Mouse (Mus musculus): ENCODE results near the gene Pmepa1. TPM values are rescaled to one million over a fixed set of nuclear protein-coding genes. Genes with fewer than 3 reads are reported as not detected.

Gene Pmepa1
- total and polyA plus RNA-seq, 2 experiments from 2014 or later: 3.1 to 6.9 TPM

GRCm38 (mm10) chr2:173220754-173221153 is 55.6 kb downstream of the Pmepa1 start:
- Histone ChIP-seq H3K27ac (ENCODE audit: low read depth, low read length) (no peak overlapping the region), H3K4me3 (ENCODE audit: low read depth, low read length) (no peak overlapping the region), H3K36me3 (ENCODE audit: insufficient read depth) (peaks cover 3% of the 10 kb centered on the region), H3K9me3 (ENCODE audit: low read length) (no peaks in the 10 kb centered on the region), H3K9ac (no peak overlapping the region), H3K4me2 (ENCODE audit: low read depth) (no peak overlapping the region), H3K27me3 (ENCODE audit: insufficient read depth, low read length) (no peaks in the 10 kb centered on the region), H3K4me1 (ENCODE audit: insufficient read depth) (no peaks in the 10 kb centered on the region)
- ATAC-seq (no peak), DNase-seq (no peak)
- TF ChIP-seq CTCF (IDR thresholded peaks at IDR 0.05; ENCODE audit: low read depth): no peak
- WGBS: 94% methylated on average over 9 of the region's 9 CpGs

DNA sequence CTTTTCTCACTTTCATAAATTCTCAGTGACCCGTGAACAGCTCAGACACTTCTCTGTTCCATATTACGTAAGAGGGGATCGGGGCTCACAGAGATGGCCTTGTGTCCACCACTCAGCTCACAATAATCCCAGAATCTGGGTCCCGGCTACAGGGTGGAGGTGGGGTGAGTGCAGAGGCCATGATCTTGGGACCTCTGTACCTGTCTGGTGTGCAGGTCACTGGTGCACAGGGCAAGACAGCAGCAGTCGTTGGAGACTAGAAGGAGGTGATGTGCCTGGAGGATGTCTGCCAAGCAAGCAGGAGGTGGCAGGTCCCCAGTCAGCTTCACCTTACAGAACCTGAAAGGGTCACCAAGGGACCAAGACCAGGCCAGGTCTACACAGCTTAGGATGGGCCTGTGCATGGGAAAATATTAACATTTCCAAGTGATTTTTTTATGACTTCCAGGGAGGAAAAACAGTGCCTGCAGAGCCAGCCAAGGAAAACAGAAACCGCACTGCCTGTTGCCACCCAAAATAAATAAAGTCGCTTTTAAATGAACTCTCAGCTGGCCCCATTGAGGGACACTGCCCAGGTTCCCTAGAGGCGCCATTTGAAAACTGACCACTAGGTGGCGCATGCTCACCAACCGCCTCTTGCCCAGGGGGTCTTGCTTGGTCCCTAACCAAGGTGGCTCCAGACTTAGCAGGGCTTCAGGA is 56.9 kb downstream of the Pmepa1 start:
- no peaks in the 10 kb centered on the region for H3K27me3 ChIP-seq (ENCODE audit: insufficient read depth, low read length)
- WGBS: 46% methylated on average over 10 of the region's 10 CpGs
- TF ChIP-seq CTCF (IDR thresholded peaks at IDR 0.05; ENCODE audit: low read depth): peak; percentile 76
- no peak overlapping the region for H3K9ac ChIP-seq
- H3K4me3 ChIP-seq (ENCODE audit: low read depth, low read length): no peak overlapping the region
- no peak overlapping the region for H3K4me2 ChIP-seq (ENCODE audit: low read depth)
- peaks cover 3% of the 10 kb centered on the region for H3K36me3 ChIP-seq (ENCODE audit: insufficient read depth)
- no peak overlapping the region for H3K27ac ChIP-seq (ENCODE audit: low read depth, low read length)
- no peaks in the 10 kb centered on the region for H3K4me1 ChIP-seq (ENCODE audit: insufficient read depth)
- ATAC-seq (no peak), DNase-seq (peak; percentile 45)
- no peaks in the 10 kb centered on the region for H3K9me3 ChIP-seq (ENCODE audit: low read length)

- no peak for ATAC-seq
- Histone ChIP-seq H3K9ac (no peak within 1 kb of the TSS), H3K4me3 (ENCODE audit: low read depth, low read length) (no peak within 1 kb of the TSS), H3K27ac (ENCODE audit: low read depth, low read length) (no peak within 1 kb of the TSS), H3K4me1 (ENCODE audit: insufficient read depth) (no peaks in the 10 kb centered on the region), H3K27me3 (ENCODE audit: insufficient read depth, low read length) (no peaks in the 10 kb centered on the region), H3K36me3 (ENCODE audit: insufficient read depth) (peaks cover 3% of the 10 kb centered on the region), H3K9me3 (ENCODE audit: low read length) (no peaks in the 10 kb centered on the region), H3K4me2 (ENCODE audit: low read depth) (no peak within 1 kb of the TSS)
- no peak for TF ChIP-seq CTCF (IDR thresholded peaks at IDR 0.05; ENCODE audit: low read depth)
- DNase-seq: no peak
- WGBS: 69% methylated on average over 11 of the region's 11 CpGs
Measured at GRCm38 (mm10) chr2:173218416-173219141, 57.8 kb downstream of the Pmepa1 start, which contains the start of gene Zbp1. TSS of gene Zbp1 (minus strand) at chr2:173218923.

- DNase-seq: no peak
- no peak overlapping the region for H3K4me3 ChIP-seq (ENCODE audit: low read depth, low read length)
- WGBS: 94% methylated on average over 5 of the region's 5 CpGs
- no peak for ATAC-seq
- no peak overlapping the region for H3K27ac ChIP-seq (ENCODE audit: low read depth, low read length)
- no peaks in the 10 kb centered on the region for H3K36me3 ChIP-seq (ENCODE audit: insufficient read depth)
- no peak for TF ChIP-seq CTCF (IDR thresholded peaks at IDR 0.05; ENCODE audit: low read depth)
- H3K9me3 ChIP-seq (ENCODE audit: low read length): no peaks in the 10 kb centered on the region
- H3K27me3 ChIP-seq (ENCODE audit: insufficient read depth, low read length): no peaks in the 10 kb centered on the region
- no peak overlapping the region for H3K9ac ChIP-seq
- H3K4me2 ChIP-seq (ENCODE audit: low read depth): no peak overlapping the region
- H3K4me1 ChIP-seq (ENCODE audit: insufficient read depth): no peaks in the 10 kb centered on the region
Measured at GRCm38 (mm10) chr2:173217763-173218258, 58.5 kb downstream of the Pmepa1 start.

DNA sequence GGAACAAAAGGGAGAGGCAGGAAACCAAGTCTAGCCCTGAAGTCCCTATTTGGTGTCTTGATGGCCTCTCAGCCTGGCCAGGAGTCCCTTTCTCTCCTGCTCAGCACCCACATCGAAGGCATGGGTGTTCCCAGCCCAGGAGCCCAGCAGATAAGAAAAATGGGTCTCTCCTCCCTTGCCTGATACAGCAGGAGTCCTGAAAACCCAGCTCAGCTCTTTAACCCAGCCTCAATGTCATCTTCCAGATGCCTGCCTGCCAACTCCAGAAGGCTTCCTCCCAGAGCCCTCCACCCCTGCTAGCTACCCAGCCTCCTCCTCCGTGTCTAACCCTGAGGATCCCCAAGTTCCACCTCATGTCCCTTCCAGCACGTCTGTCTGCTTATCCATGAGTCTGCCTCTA is 59.1 kb downstream of the Pmepa1 start:
- 76% methylated on average over 3 of the region's 3 CpGs for WGBS
- H3K27ac ChIP-seq (ENCODE audit: low read depth, low read length): no peak overlapping the region

GRCm38 (mm10) chr2:173216840-173217239 is 59.5 kb downstream of the Pmepa1 start:
- H3K4me2 ChIP-seq (ENCODE audit: low read depth): no peak overlapping the region
- no peak for DNase-seq
- WGBS: 88% methylated on average over 7 of the region's 7 CpGs
- H3K4me3 ChIP-seq (ENCODE audit: low read depth, low read length): no peak overlapping the region
- H3K27ac ChIP-seq (ENCODE audit: low read depth, low read length): no peak overlapping the region
- no peak for ATAC-seq
- H3K4me1 ChIP-seq (ENCODE audit: insufficient read depth): no peaks in the 10 kb centered on the region
- H3K9me3 ChIP-seq (ENCODE audit: low read length): no peaks in the 10 kb centered on the region
- no peaks in the 10 kb centered on the region for H3K36me3 ChIP-seq (ENCODE audit: insufficient read depth)
- no peak for TF ChIP-seq CTCF (IDR thresholded peaks at IDR 0.05; ENCODE audit: low read depth)
- H3K9ac ChIP-seq: no peak overlapping the region
- no peaks in the 10 kb centered on the region for H3K27me3 ChIP-seq (ENCODE audit: insufficient read depth, low read length)

More for the DNA sequence above, 59.1 kb downstream of the Pmepa1 start:
- Histone ChIP-seq H3K9ac (no peak overlapping the region), H3K36me3 (ENCODE audit: insufficient read depth) (no peaks in the 10 kb centered on the region), H3K4me3 (ENCODE audit: low read depth, low read length) (no peak overlapping the region), H3K4me2 (ENCODE audit: low read depth) (no peak overlapping the region), H3K9me3 (ENCODE audit: low read length) (no peaks in the 10 kb centered on the region), H3K27me3 (ENCODE audit: insufficient read depth, low read length) (no peaks in the 10 kb centered on the region), H3K4me1 (ENCODE audit: insufficient read depth) (no peaks in the 10 kb centered on the region)
- ATAC-seq: no peak
- no peak for DNase-seq
- TF ChIP-seq CTCF (IDR thresholded peaks at IDR 0.05; ENCODE audit: low read depth): no peak

DNA sequence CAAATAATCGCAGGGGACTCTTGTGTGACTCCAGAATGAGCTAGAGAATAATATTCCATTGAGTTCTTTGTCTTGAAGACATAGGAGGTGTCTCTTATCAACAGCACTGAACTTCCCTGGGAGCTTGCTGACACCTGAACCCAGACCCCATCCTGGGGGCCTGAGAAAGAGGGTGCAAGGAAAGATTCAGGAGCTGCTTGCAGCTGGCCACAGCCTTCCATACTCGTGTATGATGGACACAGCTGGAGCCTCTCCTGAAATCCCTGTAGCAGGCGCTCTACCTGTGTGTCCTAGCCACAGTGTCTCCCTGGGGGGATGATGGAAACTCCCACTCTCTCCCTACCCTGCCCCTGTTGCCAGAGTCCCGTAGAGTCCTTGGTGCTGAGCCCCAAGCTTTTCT is 64.1 kb downstream of the Pmepa1 start:
- no peaks in the 10 kb centered on the region for H3K36me3 ChIP-seq (ENCODE audit: insufficient read depth)
- H3K4me1 ChIP-seq (ENCODE audit: insufficient read depth): no peaks in the 10 kb centered on the region
- no peak overlapping the region for H3K4me2 ChIP-seq (ENCODE audit: low read depth)
- no peak overlapping the region for H3K27ac ChIP-seq (ENCODE audit: low read depth, low read length)
- no peaks in the 10 kb centered on the region for H3K27me3 ChIP-seq (ENCODE audit: insufficient read depth, low read length)
- no peak overlapping the region for H3K4me3 ChIP-seq (ENCODE audit: low read depth, low read length)
- WGBS: 80% methylated on average over 4 of the region's 4 CpGs
- no peak for TF ChIP-seq CTCF (IDR thresholded peaks at IDR 0.05; ENCODE audit: low read depth)
- no peak overlapping the region for H3K9ac ChIP-seq
- H3K9me3 ChIP-seq (ENCODE audit: low read length): no peaks in the 10 kb centered on the region
- ATAC-seq: no peak
- no peak for DNase-seq

Measured in forebrain, postnatal 0 days (tissue).